Mouse (Mus musculus): Measurements from ENCODE around the gene Fcer2a. TPM values are rescaled to one million over a fixed set of nuclear protein-coding genes. Genes with fewer than 3 reads are reported as not detected.

Gene Fcer2a
- total and polyA plus RNA-seq, 2 experiments from 2014 or later, result 0.24 TPM; not detected in 1

DNA sequence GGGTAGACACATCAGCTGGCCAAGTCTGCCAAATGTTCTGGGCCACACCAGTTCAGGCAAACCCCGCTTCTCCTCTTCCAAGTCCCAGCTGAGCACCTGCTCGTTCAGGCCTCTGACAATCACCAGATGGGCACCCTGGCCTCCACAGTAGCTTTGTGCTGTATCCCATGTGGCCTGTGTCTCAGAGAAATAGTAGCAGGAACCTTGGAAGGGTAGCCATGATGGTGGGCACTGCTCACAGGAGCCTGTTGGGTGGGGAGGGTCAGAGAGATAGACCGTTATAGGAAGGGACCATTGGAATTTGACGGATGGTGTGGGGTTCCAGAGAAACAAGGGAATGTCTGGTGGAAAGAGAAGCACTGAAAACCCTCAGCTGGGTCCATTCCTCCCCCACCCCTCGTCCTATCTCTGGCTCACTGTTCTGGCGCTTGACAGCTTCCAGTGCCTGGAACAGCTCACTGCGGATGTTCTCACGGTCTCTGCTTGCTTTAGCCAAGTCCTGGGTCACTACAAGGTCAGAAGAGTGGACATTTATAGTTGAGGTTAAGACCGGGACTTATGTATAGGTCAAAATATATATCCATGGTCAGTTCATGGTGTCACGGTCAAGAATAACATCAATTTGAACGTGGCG, 23.5 kb upstream of the Fcer2a start:
- no peak for DNase-seq
- ATAC-seq, result no peak
- no peaks in the 10 kb centered on the region for H3K9me3 ChIP-seq (ENCODE audit: low read length)
- no peaks in the 10 kb centered on the region for H3K4me1 ChIP-seq (ENCODE audit: insufficient read depth)
- H3K27me3 ChIP-seq (ENCODE audit: insufficient read depth, low read length), result no peaks in the 10 kb centered on the region
- H3K4me3 ChIP-seq (ENCODE audit: low read depth, low read length), result no peak overlapping the region
- 86% methylated on average over 12 of the region's 12 CpGs for WGBS
- H3K4me2 ChIP-seq (ENCODE audit: low read depth), result no peak overlapping the region
- H3K27ac ChIP-seq (ENCODE audit: low read depth, low read length), result no peak overlapping the region
- H3K36me3 ChIP-seq (ENCODE audit: insufficient read depth), result no peaks in the 10 kb centered on the region
- H3K9ac ChIP-seq, result no peak overlapping the region
- TF ChIP-seq CTCF (IDR thresholded peaks at IDR 0.05; ENCODE audit: low read depth), result no peak

DNA sequence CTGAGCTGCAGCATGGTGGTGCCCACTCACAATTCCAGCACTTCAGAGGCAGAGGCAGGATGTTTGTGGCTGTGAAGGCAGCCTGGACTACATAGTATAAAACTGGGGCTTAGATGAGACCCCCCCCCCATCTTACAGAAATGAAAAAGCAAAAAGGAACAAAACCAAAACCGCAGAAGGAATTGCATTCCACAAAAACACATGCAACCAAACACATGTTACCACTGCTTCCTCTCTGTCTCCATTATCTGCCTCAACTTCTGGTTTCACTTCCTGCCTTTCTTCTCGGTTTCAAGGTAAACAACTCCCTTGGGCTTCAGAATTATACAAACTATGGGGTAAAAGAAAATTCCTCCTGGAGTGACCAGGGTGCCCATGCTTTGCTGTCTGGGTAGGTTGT, 17.7 kb upstream of the Fcer2a start:
- Histone ChIP-seq H3K27ac (ENCODE audit: low read depth, low read length) (no peak overlapping the region), H3K4me3 (ENCODE audit: low read depth, low read length) (no peak overlapping the region), H3K4me1 (ENCODE audit: insufficient read depth) (no peaks in the 10 kb centered on the region), H3K4me2 (ENCODE audit: low read depth) (no peak overlapping the region), H3K36me3 (ENCODE audit: insufficient read depth) (no peaks in the 10 kb centered on the region), H3K9me3 (ENCODE audit: low read length) (no peaks in the 10 kb centered on the region), H3K27me3 (ENCODE audit: insufficient read depth, low read length) (no peaks in the 10 kb centered on the region), H3K9ac (no peak overlapping the region)
- ATAC-seq (no peak), DNase-seq (no peak)
- 67% methylated on average over 2 of the region's 2 CpGs for WGBS
- TF ChIP-seq CTCF (IDR thresholded peaks at IDR 0.05; ENCODE audit: low read depth), result no peak

DNA sequence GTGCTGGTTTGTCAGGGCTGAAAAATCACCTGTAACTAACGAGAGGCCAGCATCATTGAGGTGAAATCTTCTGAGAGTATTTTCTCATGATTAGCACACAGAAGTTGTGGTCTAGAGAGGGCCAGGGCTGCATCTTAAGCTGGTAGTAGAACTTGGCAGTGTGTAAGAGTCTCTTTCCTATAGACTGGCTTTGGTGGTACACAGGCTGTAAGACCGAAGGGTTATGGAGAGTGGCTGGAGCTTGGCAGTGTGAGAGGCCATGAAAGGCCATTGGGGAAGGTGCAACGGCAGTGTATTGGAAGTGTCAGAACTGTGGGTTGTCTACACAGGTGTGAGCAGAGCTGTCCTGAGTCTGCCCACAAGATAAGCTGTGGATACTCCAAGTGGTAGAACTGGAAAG, 16.3 kb upstream of the Fcer2a start:
- TF ChIP-seq CTCF (IDR thresholded peaks at IDR 0.05; ENCODE audit: low read depth), result no peak
- Histone ChIP-seq H3K9ac (no peak overlapping the region), H3K4me3 (ENCODE audit: low read depth, low read length) (no peak overlapping the region), H3K4me2 (ENCODE audit: low read depth) (no peak overlapping the region), H3K9me3 (ENCODE audit: low read length) (no peaks in the 10 kb centered on the region), H3K36me3 (ENCODE audit: insufficient read depth) (no peaks in the 10 kb centered on the region), H3K27ac (ENCODE audit: low read depth, low read length) (no peak overlapping the region), H3K4me1 (ENCODE audit: insufficient read depth) (no peaks in the 10 kb centered on the region), H3K27me3 (ENCODE audit: insufficient read depth, low read length) (no peaks in the 10 kb centered on the region)
- WGBS, result 85% methylated on average over 3 of the region's 3 CpGs
- ATAC-seq (no peak), DNase-seq (no peak)

DNA sequence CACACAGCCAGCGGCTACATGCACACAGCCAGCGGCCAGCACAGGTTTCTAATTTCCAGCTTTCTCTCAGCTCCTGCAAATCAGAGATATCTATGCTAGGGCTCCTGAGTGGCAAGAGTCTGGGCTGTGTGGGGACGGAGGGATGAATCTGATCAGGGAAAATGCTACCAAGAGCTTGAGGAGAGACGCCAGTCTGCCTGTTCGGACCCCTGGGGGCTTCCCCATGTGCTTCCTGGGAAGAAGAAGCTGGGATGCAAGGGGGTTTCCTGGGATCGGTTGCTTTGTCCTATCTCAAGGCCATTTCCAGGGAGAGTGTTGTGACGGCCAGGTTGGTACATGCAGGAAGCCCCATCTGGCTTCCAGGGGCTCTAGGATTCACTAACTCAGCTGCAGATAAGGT, 13.6 kb upstream of the Fcer2a start:
- Histone ChIP-seq H3K27me3 (ENCODE audit: insufficient read depth, low read length) (no peaks in the 10 kb centered on the region), H3K36me3 (ENCODE audit: insufficient read depth) (no peaks in the 10 kb centered on the region), H3K4me3 (ENCODE audit: low read depth, low read length) (no peak overlapping the region), H3K27ac (ENCODE audit: low read depth, low read length) (no peak overlapping the region), H3K9ac (no peak overlapping the region), H3K4me1 (ENCODE audit: insufficient read depth) (no peaks in the 10 kb centered on the region), H3K4me2 (ENCODE audit: low read depth) (no peak overlapping the region), H3K9me3 (ENCODE audit: low read length) (no peaks in the 10 kb centered on the region)
- ATAC-seq, result no peak
- no peak for TF ChIP-seq CTCF (IDR thresholded peaks at IDR 0.05; ENCODE audit: low read depth)
- WGBS, result 79% methylated on average over 7 of the region's 7 CpGs
- no peak for DNase-seq

GRCm38 (mm10) chr8:3705711-3706110, 11.7 kb upstream of the Fcer2a start:
- DNase-seq, result no peak
- Histone ChIP-seq H3K36me3 (ENCODE audit: insufficient read depth) (no peaks in the 10 kb centered on the region), H3K9me3 (ENCODE audit: low read length) (no peaks in the 10 kb centered on the region), H3K27ac (ENCODE audit: low read depth, low read length) (no peak overlapping the region), H3K4me3 (ENCODE audit: low read depth, low read length) (no peak overlapping the region), H3K4me1 (ENCODE audit: insufficient read depth) (no peaks in the 10 kb centered on the region), H3K4me2 (ENCODE audit: low read depth) (no peak overlapping the region), H3K9ac (no peak overlapping the region), H3K27me3 (ENCODE audit: insufficient read depth, low read length) (no peaks in the 10 kb centered on the region)
- WGBS, result 63% methylated on average over 4 of the region's 4 CpGs
- TF ChIP-seq CTCF (IDR thresholded peaks at IDR 0.05; ENCODE audit: low read depth), result peak; percentile 16; the same call in 1 of the 2 replicates
- ATAC-seq, result no peak

DNA sequence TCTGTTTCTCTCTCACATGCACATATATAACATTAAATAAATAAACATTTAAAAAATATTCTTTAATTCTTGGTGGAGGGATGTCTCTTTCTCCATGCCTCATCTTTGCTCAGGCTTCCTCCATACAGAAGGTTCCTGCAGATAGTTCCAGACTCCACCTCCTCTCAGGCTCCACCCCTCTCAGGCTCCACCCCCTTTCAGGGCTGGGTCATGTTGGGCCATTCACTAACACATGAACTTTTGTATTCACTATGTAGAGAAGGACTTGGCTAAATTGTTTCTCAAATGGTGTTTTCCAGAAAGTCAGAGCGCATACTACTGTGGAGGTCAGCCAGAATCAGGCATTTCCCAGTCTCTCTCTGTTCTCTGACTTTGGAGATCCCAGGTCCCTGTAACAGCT, 7.5 kb upstream of the Fcer2a start:
- WGBS, result 95% methylated on average over 1 of the region's 1 CpGs
- no peak for DNase-seq

DNA sequence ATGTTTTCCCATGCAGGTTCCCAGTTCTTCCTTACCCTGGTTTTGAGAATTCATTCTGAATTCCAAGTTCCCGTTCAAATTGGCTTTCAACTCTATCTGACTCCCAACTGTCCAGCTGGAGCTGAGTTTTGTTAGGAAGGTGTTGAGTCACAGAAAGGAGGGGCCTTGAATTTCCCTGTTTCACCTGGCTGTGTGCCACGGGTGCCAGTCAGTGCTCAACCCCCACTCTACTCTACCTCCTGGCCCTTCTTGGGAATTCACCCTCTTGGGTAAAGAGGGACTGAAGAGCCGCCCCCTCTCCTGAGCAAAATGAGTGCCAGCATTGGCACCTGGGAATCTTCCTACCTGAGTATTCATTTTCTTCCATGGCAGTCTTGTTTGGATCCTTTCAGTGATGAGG, 3.2 kb downstream of the Fcer2a start:
- DNase-seq (no peak), ATAC-seq (no peak)
- Histone ChIP-seq H3K4me2 (ENCODE audit: low read depth) (no peak overlapping the region), H3K9me3 (ENCODE audit: low read length) (no peaks in the 10 kb centered on the region), H3K36me3 (ENCODE audit: insufficient read depth) (no peaks in the 10 kb centered on the region), H3K9ac (no peak overlapping the region), H3K4me1 (ENCODE audit: insufficient read depth) (no peaks in the 10 kb centered on the region), H3K4me3 (ENCODE audit: low read depth, low read length) (no peak overlapping the region), H3K27me3 (ENCODE audit: insufficient read depth, low read length) (no peaks in the 10 kb centered on the region; the same call in 1 of the 2 replicates), H3K27ac (ENCODE audit: low read depth, low read length) (no peak overlapping the region)
- 78% methylated on average over 3 of the region's 3 CpGs for WGBS
- TF ChIP-seq CTCF (IDR thresholded peaks at IDR 0.05; ENCODE audit: low read depth), result no peak

More for the DNA sequence above, 7.5 kb upstream of the Fcer2a start:
- no peak overlapping the region for H3K4me2 ChIP-seq (ENCODE audit: low read depth)
- ATAC-seq, result no peak
- no peaks in the 10 kb centered on the region for H3K4me1 ChIP-seq (ENCODE audit: insufficient read depth)
- TF ChIP-seq CTCF (IDR thresholded peaks at IDR 0.05; ENCODE audit: low read depth), result no peak
- no peak overlapping the region for H3K27ac ChIP-seq (ENCODE audit: low read depth, low read length)
- H3K9me3 ChIP-seq (ENCODE audit: low read length), result no peaks in the 10 kb centered on the region
- H3K27me3 ChIP-seq (ENCODE audit: insufficient read depth, low read length), result no peaks in the 10 kb centered on the region
- H3K9ac ChIP-seq, result no peak overlapping the region
- no peak overlapping the region for H3K4me3 ChIP-seq (ENCODE audit: low read depth, low read length)
- no peaks in the 10 kb centered on the region for H3K36me3 ChIP-seq (ENCODE audit: insufficient read depth)

Measured in forebrain, postnatal 0 days (tissue).